Mouse (Mus musculus) testis, adult 2 months (tissue): ENCODE results near the gene Gk5.

ENCODE experiments used
- CTCF ChIP-seq: fragments of 200-500 bp; IDR thresholded peaks from 2 replicates; pipeline ENCODE4 v1.5.1; 2012; ENCODE audit warnings: low read depth, mild to moderate bottlenecking, inconsistent platforms, low read length, moderate library complexity; ENCODE audit not compliant: control insufficient read depth, insufficient read depth, insufficient replicate concordance
- POLR2A ChIP-seq: fragments of 200-500 bp; IDR thresholded peaks from 2 replicates; pipeline ENCODE4 v1.6.1; 2012; ENCODE audit warnings: low read depth, mild to moderate bottlenecking, inconsistent platforms, low read length, moderate library complexity; ENCODE audit not compliant: control insufficient read depth

DNA sequence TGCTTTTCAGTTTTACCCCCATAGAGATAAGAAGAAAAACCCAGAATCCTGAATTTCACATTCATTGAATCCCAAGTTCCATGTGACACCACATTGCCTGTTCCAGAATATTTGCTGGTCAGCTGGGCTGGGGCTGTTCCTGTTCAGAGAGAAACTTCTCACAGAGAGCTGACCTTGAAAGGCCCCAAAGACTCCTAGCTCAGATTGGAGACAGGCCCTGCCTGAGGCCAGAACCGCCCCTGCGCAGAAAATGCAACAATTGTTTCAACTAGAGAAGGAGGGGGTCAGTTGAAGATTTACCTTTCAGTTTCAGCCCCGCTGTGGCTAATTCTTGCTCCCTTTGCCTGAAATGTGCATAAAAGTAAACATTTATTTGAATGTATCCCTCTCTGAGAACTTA lies 41.6 kb downstream of the Gk5 start:
- TF ChIP-seq CTCF, result no peak
- no peak for TF ChIP-seq POLR2A
